Mouse (Mus musculus): ENCODE data around the gene Chrm3. TPM values are rescaled to one million over a fixed set of nuclear protein-coding genes. Genes with fewer than 3 reads are reported as not detected.

The Chrm3 gene
- polyA plus RNA-seq, 1 experiment from 2014 or later: 0.13 TPM

- ATAC-seq (ENCODE audit: insufficient number of reproducible peaks, low FRiP score, low TSS enrichment, low read depth): no peak
- Histone ChIP-seq H3K36me3 (ENCODE audit: control insufficient read depth, insufficient read depth, low read length) (no peaks in the 10 kb centered on the region), H3K4me1 (ENCODE audit: control insufficient read depth, insufficient read depth, low read length) (no peaks in the 10 kb centered on the region), H3K27ac (replicated peaks; ENCODE audit: low read depth, low read length) (no peak overlapping the region), H3K4me2 (ENCODE audit: low read depth, severe bottlenecking) (no peak overlapping the region), H3K4me3 (ENCODE audit: low read depth, low read length) (no peak overlapping the region), H3K9me3 (ENCODE audit: control insufficient read depth, low read length) (no peaks in the 10 kb centered on the region), H3K9ac (ENCODE audit: low read length) (no peak overlapping the region), H3K27me3 (ENCODE audit: control insufficient read depth, insufficient read depth, low read length) (no peaks in the 10 kb centered on the region)
- DNase-seq (ENCODE audit: low spot score): no peak
- 74% methylated on average over 6 of the region's 6 CpGs for WGBS
These were observed 474.0 kb downstream of the Chrm3 start for GRCm38 (mm10) chr13:9886465-9887135.

- H3K4me2 ChIP-seq (ENCODE audit: low read depth, severe bottlenecking): no peak overlapping the region
- DNase-seq (ENCODE audit: low spot score) (peak; percentile 72), ATAC-seq (ENCODE audit: insufficient number of reproducible peaks, low FRiP score, low TSS enrichment, low read depth) (peak; percentile 75)
- H3K9me3 ChIP-seq (ENCODE audit: control insufficient read depth, low read length): no peaks in the 10 kb centered on the region
- no peak overlapping the region for H3K27ac ChIP-seq (replicated peaks; ENCODE audit: low read depth, low read length)
- H3K27me3 ChIP-seq (ENCODE audit: control insufficient read depth, insufficient read depth, low read length): no peaks in the 10 kb centered on the region
- H3K36me3 ChIP-seq (ENCODE audit: control insufficient read depth, insufficient read depth, low read length): no peaks in the 10 kb centered on the region
- no peak overlapping the region for H3K9ac ChIP-seq (ENCODE audit: low read length)
- H3K4me3 ChIP-seq (ENCODE audit: low read depth, low read length): no peak overlapping the region
- no peaks in the 10 kb centered on the region for H3K4me1 ChIP-seq (ENCODE audit: control insufficient read depth, insufficient read depth, low read length)
- 60% methylated on average over 15 of the region's 15 CpGs for WGBS
These were observed 478.0 kb downstream of the Chrm3 start for GRCm38 (mm10) chr13:9882362-9883282.

- 61% methylated on average over 4 of the region's 4 CpGs for WGBS
These were observed 478.7 kb downstream of the Chrm3 start for GRCm38 (mm10) chr13:9881930-9882329.

GRCm38 (mm10) chr13:9880401-9880800 is 480.2 kb downstream of the Chrm3 start:
- no peaks in the 10 kb centered on the region for H3K4me1 ChIP-seq (ENCODE audit: control insufficient read depth, insufficient read depth, low read length)
- no peak overlapping the region for H3K4me2 ChIP-seq (ENCODE audit: low read depth, severe bottlenecking)
- no peak overlapping the region for H3K27ac ChIP-seq (replicated peaks; ENCODE audit: low read depth, low read length)
- WGBS: 86% methylated on average over 4 of the region's 4 CpGs
- H3K4me3 ChIP-seq (ENCODE audit: low read depth, low read length): no peak overlapping the region
- H3K9ac ChIP-seq (ENCODE audit: low read length): no peak overlapping the region
- no peaks in the 10 kb centered on the region for H3K27me3 ChIP-seq (ENCODE audit: control insufficient read depth, insufficient read depth, low read length)
- DNase-seq (ENCODE audit: low spot score): no peak
- ATAC-seq (ENCODE audit: insufficient number of reproducible peaks, low FRiP score, low TSS enrichment, low read depth): no peak
- no peaks in the 10 kb centered on the region for H3K36me3 ChIP-seq (ENCODE audit: control insufficient read depth, insufficient read depth, low read length)
- H3K9me3 ChIP-seq (ENCODE audit: control insufficient read depth, low read length): no peaks in the 10 kb centered on the region

More at GRCm38 (mm10) chr13:9881930-9882329, 478.7 kb downstream of the Chrm3 start:
- Histone ChIP-seq H3K9ac (ENCODE audit: low read length) (no peak overlapping the region), H3K27ac (replicated peaks; ENCODE audit: low read depth, low read length) (no peak overlapping the region), H3K36me3 (ENCODE audit: control insufficient read depth, insufficient read depth, low read length) (no peaks in the 10 kb centered on the region), H3K4me1 (ENCODE audit: control insufficient read depth, insufficient read depth, low read length) (no peaks in the 10 kb centered on the region), H3K9me3 (ENCODE audit: control insufficient read depth, low read length) (no peaks in the 10 kb centered on the region), H3K27me3 (ENCODE audit: control insufficient read depth, insufficient read depth, low read length) (no peaks in the 10 kb centered on the region), H3K4me3 (ENCODE audit: low read depth, low read length) (no peak overlapping the region), H3K4me2 (ENCODE audit: low read depth, severe bottlenecking) (no peak overlapping the region)
- ATAC-seq (ENCODE audit: insufficient number of reproducible peaks, low FRiP score, low TSS enrichment, low read depth) (no peak), DNase-seq (ENCODE audit: low spot score) (no peak)

- H3K9me3 ChIP-seq (ENCODE audit: control insufficient read depth, low read length): no peaks in the 10 kb centered on the region
- 89% methylated on average over 7 of the region's 7 CpGs for WGBS
- no peak overlapping the region for H3K4me3 ChIP-seq (ENCODE audit: low read depth, low read length)
- H3K27ac ChIP-seq (replicated peaks; ENCODE audit: low read depth, low read length): no peak overlapping the region
- no peaks in the 10 kb centered on the region for H3K4me1 ChIP-seq (ENCODE audit: control insufficient read depth, insufficient read depth, low read length)
- H3K36me3 ChIP-seq (ENCODE audit: control insufficient read depth, insufficient read depth, low read length): no peaks in the 10 kb centered on the region
- no peak for DNase-seq (ENCODE audit: low spot score)
- H3K9ac ChIP-seq (ENCODE audit: low read length): no peak overlapping the region
- ATAC-seq (ENCODE audit: insufficient number of reproducible peaks, low FRiP score, low TSS enrichment, low read depth): no peak
- no peaks in the 10 kb centered on the region for H3K27me3 ChIP-seq (ENCODE audit: control insufficient read depth, insufficient read depth, low read length)
- no peak overlapping the region for H3K4me2 ChIP-seq (ENCODE audit: low read depth, severe bottlenecking)
These were observed 482.0 kb downstream of the Chrm3 start for GRCm38 (mm10) chr13:9878596-9879010.

GRCm38 (mm10) chr13:9873377-9873776 is 487.3 kb downstream of the Chrm3 start:
- 85% methylated on average over 3 of the region's 3 CpGs for WGBS
- no peak for ATAC-seq (ENCODE audit: insufficient number of reproducible peaks, low FRiP score, low TSS enrichment, low read depth)
- H3K36me3 ChIP-seq (ENCODE audit: control insufficient read depth, insufficient read depth, low read length): no peaks in the 10 kb centered on the region
- no peak overlapping the region for H3K4me2 ChIP-seq (ENCODE audit: low read depth, severe bottlenecking)
- no peaks in the 10 kb centered on the region for H3K9me3 ChIP-seq (ENCODE audit: control insufficient read depth, low read length)
- no peaks in the 10 kb centered on the region for H3K27me3 ChIP-seq (ENCODE audit: control insufficient read depth, insufficient read depth, low read length)
- no peaks in the 10 kb centered on the region for H3K4me1 ChIP-seq (ENCODE audit: control insufficient read depth, insufficient read depth, low read length)
- H3K4me3 ChIP-seq (ENCODE audit: low read depth, low read length): no peak overlapping the region
- DNase-seq (ENCODE audit: low spot score): no peak
- no peak overlapping the region for H3K9ac ChIP-seq (ENCODE audit: low read length)
- H3K27ac ChIP-seq (replicated peaks; ENCODE audit: low read depth, low read length): no peak overlapping the region

- Histone ChIP-seq H3K4me2 (ENCODE audit: low read depth, severe bottlenecking) (no peak overlapping the region), H3K4me1 (ENCODE audit: control insufficient read depth, insufficient read depth, low read length) (no peaks in the 10 kb centered on the region), H3K4me3 (ENCODE audit: low read depth, low read length) (no peak overlapping the region), H3K27me3 (ENCODE audit: control insufficient read depth, insufficient read depth, low read length) (no peaks in the 10 kb centered on the region), H3K27ac (replicated peaks; ENCODE audit: low read depth, low read length) (no peak overlapping the region), H3K9me3 (ENCODE audit: control insufficient read depth, low read length) (no peaks in the 10 kb centered on the region), H3K9ac (ENCODE audit: low read length) (no peak overlapping the region), H3K36me3 (ENCODE audit: control insufficient read depth, insufficient read depth, low read length) (no peaks in the 10 kb centered on the region)
- no peak for ATAC-seq (ENCODE audit: insufficient number of reproducible peaks, low FRiP score, low TSS enrichment, low read depth)
- no peak for DNase-seq (ENCODE audit: low spot score)
- WGBS: 78% methylated on average over 2 of the region's 2 CpGs
These were observed 494.5 kb downstream of the Chrm3 start for GRCm38 (mm10) chr13:9866161-9866560.

- Histone ChIP-seq H3K27me3 (ENCODE audit: control insufficient read depth, insufficient read depth, low read length) (no peaks in the 10 kb centered on the region), H3K27ac (replicated peaks; ENCODE audit: low read depth, low read length) (no peak overlapping the region), H3K36me3 (ENCODE audit: control insufficient read depth, insufficient read depth, low read length) (no peaks in the 10 kb centered on the region), H3K9me3 (ENCODE audit: control insufficient read depth, low read length) (no peaks in the 10 kb centered on the region), H3K9ac (ENCODE audit: low read length) (no peak overlapping the region), H3K4me3 (ENCODE audit: low read depth, low read length) (no peak overlapping the region), H3K4me2 (ENCODE audit: low read depth, severe bottlenecking) (no peak overlapping the region), H3K4me1 (ENCODE audit: control insufficient read depth, insufficient read depth, low read length) (no peaks in the 10 kb centered on the region)
- ATAC-seq (ENCODE audit: insufficient number of reproducible peaks, low FRiP score, low TSS enrichment, low read depth) (no peak), DNase-seq (ENCODE audit: low spot score) (no peak)
- WGBS: 86% methylated on average over 3 of the region's 3 CpGs
These were observed 513.1 kb downstream of the Chrm3 start for GRCm38 (mm10) chr13:9847515-9847914.

Data from limb, embryonic 11.5 days (tissue).